In the genomic region with DNA sequence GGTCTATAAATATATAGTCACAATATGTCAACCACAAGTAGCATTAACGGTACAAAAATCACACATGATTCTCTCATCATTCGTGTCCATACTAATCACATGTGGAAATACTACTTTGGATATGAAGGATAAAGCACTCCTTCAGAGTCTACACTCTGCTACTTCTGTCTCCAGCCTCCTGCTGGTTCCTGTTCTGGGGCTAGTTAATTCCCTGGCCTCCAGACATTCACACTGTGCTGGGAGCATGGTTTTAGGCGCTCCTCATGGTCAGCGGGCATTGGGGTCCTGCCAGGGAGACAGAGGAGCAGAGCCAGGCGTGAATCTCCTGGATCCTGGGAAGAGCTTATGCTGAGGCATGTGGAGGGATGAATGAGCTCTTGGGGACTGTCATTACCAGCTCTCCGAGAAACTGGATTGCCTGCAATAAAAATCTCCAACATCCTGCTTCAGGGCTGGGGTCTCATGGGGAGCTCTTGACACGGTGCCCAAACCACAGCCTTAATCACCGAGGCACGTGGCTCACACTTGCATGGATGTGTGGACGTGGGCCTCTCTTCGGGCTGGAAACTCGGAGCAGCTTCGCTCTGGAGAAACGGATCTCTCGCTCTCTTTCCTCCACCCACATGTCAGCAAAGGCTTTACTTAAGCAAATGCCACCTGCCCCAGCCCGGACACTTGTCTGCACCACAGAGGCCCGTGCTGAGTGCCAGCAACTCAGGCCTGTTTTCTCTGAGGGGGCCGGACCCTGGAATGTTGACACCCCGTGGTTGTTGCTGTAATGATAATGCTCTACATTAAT, we compare ENCODE assay signal across 11 mouse cellular contexts.
A peak's percentile ranks its signal among the peaks of the same experiment; 100 is the strongest.
DNase-seq lines count a peak whose midpoint lies in the region; ATAC-seq and TF ChIP-seq lines count a peak whose summit lies in the region.
"Had no signal": no experiment of that assay in that cellular context is flagged by ENCODE, and none has a peak within 500 bp of the region (broad histone marks: within the 10 kb centered on the region; RNA-seq: fewer than 3 reads in every experiment).

No protein-coding gene starts in this region.

- no peak for TF ChIP-seq EP300 in lung, postnatal 0 days (IDR thresholded peaks at IDR 0.05)

- 0 out of 2 replicates have a peak overlapping the region, but pooled peaks have one; percentile 7 for H3K9ac ChIP-seq in heart, embryonic 13.5 days
- no peak overlapping the region for H3K9ac ChIP-seq in neural tube, embryonic 13.5 days
- H3K9ac ChIP-seq in hindbrain, postnatal 0 days (replicated peaks; ENCODE audit: low read length): no peak overlapping the region
- no peak overlapping the region for H3K9ac ChIP-seq in lung, postnatal 0 days (replicated peaks; ENCODE audit: low read depth)
- H3K9ac ChIP-seq: lung, embryonic 14.5 days; midbrain, embryonic 13.5 days had no signal

- intact Hi-C loops in heart, postnatal 36 days (cut with DNase I): no loop called here

- no peak overlapping the region for H3K4me3 ChIP-seq in heart, embryonic 13.5 days
- no peak overlapping the region for H3K4me3 ChIP-seq in neural tube, embryonic 13.5 days
- H3K4me3 ChIP-seq in hindbrain, postnatal 0 days (ENCODE audit: low read length): no peak overlapping the region
- no peak overlapping the region for H3K4me3 ChIP-seq in lung, postnatal 0 days (ENCODE audit: low read depth, low read length)
- H3K4me3 ChIP-seq: midbrain, embryonic 13.5 days had no signal

- no peak for DNase-seq in heart, postnatal 36 days
- no peak for DNase-seq in neural tube, embryonic 10.5 days (ENCODE audit: extremely low spot score, low spot score)
- peak; percentile 63 for DNase-seq in hindbrain, postnatal 0 days (ENCODE audit: low spot score)
- no peak for DNase-seq in lung, postnatal 0 days (ENCODE audit: low spot score)
- DNase-seq in T-cell, adult 2 months (ENCODE audit: low spot score): no peak
- no peak for DNase-seq in testis, postnatal 10 days (ENCODE audit: low spot score)
- DNase-seq: lung, embryonic 14.5 days had no signal

- no peak for ATAC-seq in heart, embryonic 13.5 days (ENCODE audit: extremely low read depth, insufficient number of reproducible peaks, low FRiP score, low TSS enrichment)
- peak; percentile 54 for ATAC-seq in neural tube, embryonic 13.5 days (ENCODE audit: low read depth)
- peak; percentile 41; the same call in 1 of the 2 replicates for ATAC-seq in hindbrain, postnatal 0 days
- no peak for ATAC-seq in lung, postnatal 0 days
- ATAC-seq: CD4-positive, CD25-positive, alpha-beta regulatory T cell, adult 4 months; midbrain, embryonic 13.5 days had no signal

- no peaks in the 10 kb centered on the region for H3K36me3 ChIP-seq in heart, embryonic 13.5 days
- no peaks in the 10 kb centered on the region for H3K36me3 ChIP-seq in neural tube, embryonic 13.5 days
- no peaks in the 10 kb centered on the region for H3K36me3 ChIP-seq in hindbrain, postnatal 0 days (ENCODE audit: insufficient read depth, low read length)
- no peaks in the 10 kb centered on the region for H3K36me3 ChIP-seq in lung, postnatal 0 days (ENCODE audit: insufficient read depth, low read length)
- H3K36me3 ChIP-seq: midbrain, embryonic 13.5 days had no signal

- no peak for TF ChIP-seq CTCF in hindbrain, postnatal 0 days (IDR thresholded peaks at IDR 0.05; ENCODE audit: low read depth)
- no peak for TF ChIP-seq CTCF in lung, postnatal 0 days (IDR thresholded peaks at IDR 0.05)

- H3K9me3 ChIP-seq in heart, embryonic 13.5 days: 0 out of 2 replicates have a peak, but pooled peaks cover 5% of the 10 kb centered on the region
- H3K9me3 ChIP-seq in neural tube, embryonic 13.5 days: no peaks in the 10 kb centered on the region
- no peaks in the 10 kb centered on the region for H3K9me3 ChIP-seq in hindbrain, postnatal 0 days (ENCODE audit: low read length)
- H3K9me3 ChIP-seq in lung, postnatal 0 days (ENCODE audit: low read length): no peaks in the 10 kb centered on the region
- H3K9me3 ChIP-seq: midbrain, embryonic 13.5 days had no signal

- peak overlapping the region; percentile 7; the same call in 1 of the 2 replicates for H3K4me2 ChIP-seq in heart, embryonic 13.5 days
- no peak overlapping the region for H3K4me2 ChIP-seq in neural tube, embryonic 13.5 days
- H3K4me2 ChIP-seq in hindbrain, postnatal 0 days (ENCODE audit: low read depth, low read length): no peak overlapping the region
- no peak overlapping the region for H3K4me2 ChIP-seq in lung, postnatal 0 days (replicated peaks; ENCODE audit: low read depth, low read length)
- H3K4me2 ChIP-seq: lung, embryonic 14.5 days; midbrain, embryonic 13.5 days had no signal

- H3K27me3 ChIP-seq in heart, embryonic 13.5 days (replicated peaks): peaks cover 16% of the 10 kb centered on the region
- H3K27me3 ChIP-seq in neural tube, embryonic 13.5 days: peaks cover 12% of the 10 kb centered on the region; the same call in 1 of the 2 replicates
- H3K27me3 ChIP-seq in hindbrain, postnatal 0 days (ENCODE audit: insufficient read depth, low read length): no peaks in the 10 kb centered on the region
- no peaks in the 10 kb centered on the region for H3K27me3 ChIP-seq in lung, postnatal 0 days (replicated peaks; ENCODE audit: insufficient read depth, low read length)
- H3K27me3 ChIP-seq: midbrain, embryonic 13.5 days had no signal

- WGBS in heart, embryonic 13.5 days: 64% methylated on average over 19 of the region's 19 CpGs
- WGBS in neural tube, embryonic 13.5 days: 48% methylated on average over 19 of the region's 19 CpGs
- WGBS in hindbrain, postnatal 0 days: 51% methylated on average over 19 of the region's 19 CpGs
- 82% methylated on average over 19 of the region's 19 CpGs for WGBS in lung, postnatal 0 days

- peaks cover 31% of the 10 kb centered on the region for H3K4me1 ChIP-seq in heart, embryonic 13.5 days
- peaks cover 32% of the 10 kb centered on the region for H3K4me1 ChIP-seq in neural tube, embryonic 13.5 days (replicated peaks)
- peaks cover 8% of the 10 kb centered on the region; the same call in 1 of the 2 replicates for H3K4me1 ChIP-seq in hindbrain, postnatal 0 days (ENCODE audit: insufficient read depth, low read length)
- no peaks in the 10 kb centered on the region; the same call in 1 of the 2 replicates for H3K4me1 ChIP-seq in lung, postnatal 0 days (ENCODE audit: insufficient read depth, low read depth, low read length)

- H3K27ac ChIP-seq in heart, embryonic 13.5 days (replicated peaks): peak overlapping the region; percentile 25; the same call in 1 of the 2 replicates
- H3K27ac ChIP-seq in neural tube, embryonic 13.5 days (replicated peaks): peak overlapping the region; percentile 39; the same call in 1 of the 2 replicates
- H3K27ac ChIP-seq in hindbrain, postnatal 0 days: no peak overlapping the region
- no peak overlapping the region for H3K27ac ChIP-seq in lung, postnatal 0 days (ENCODE audit: low read length)
- H3K27ac ChIP-seq: midbrain, embryonic 13.5 days had no signal

Comparison
In these comparisons a context has a peak if more than half of its experiments do, and no peak if none do; other contexts are left out.
1. ATAC-seq: peak in neural tube, embryonic 13.5 days (single experiment) and hindbrain, postnatal 0 days (single experiment); none in heart, embryonic 13.5 days (single experiment) and lung, postnatal 0 days (single experiment).
2. H3K27ac ChIP-seq: peak in heart, embryonic 13.5 days (single experiment) and neural tube, embryonic 13.5 days (single experiment); none in hindbrain, postnatal 0 days (single experiment) and lung, postnatal 0 days (single experiment).